Mouse (Mus musculus) layer of hippocampus, adult 11-12 months (tissue): ENCODE data around the gene Crybb2.

Experiments used
- DNase-seq: peaks from one replicate; pipeline ENCODE4 v3.0.0; 2022; ENCODE audit warnings: low spot score

Crybb2 gene

GRCm38 (mm10) chr5:113090750-113091149, 20.8 kb upstream of the Crybb2 start:
- DNase-seq: no peak

- DNase-seq: no peak
Measured at GRCm38 (mm10) chr5:113090077-113090690, 20.3 kb upstream of the Crybb2 start.

- no peak for DNase-seq
Measured at GRCm38 (mm10) chr5:113087465-113087864, 17.5 kb upstream of the Crybb2 start.

- no peak for DNase-seq
Measured at GRCm38 (mm10) chr5:113086990-113087389, 17.1 kb upstream of the Crybb2 start.

- peak; percentile 61 for DNase-seq
Measured at GRCm38 (mm10) chr5:113086439-113086838, 16.5 kb upstream of the Crybb2 start.

DNA sequence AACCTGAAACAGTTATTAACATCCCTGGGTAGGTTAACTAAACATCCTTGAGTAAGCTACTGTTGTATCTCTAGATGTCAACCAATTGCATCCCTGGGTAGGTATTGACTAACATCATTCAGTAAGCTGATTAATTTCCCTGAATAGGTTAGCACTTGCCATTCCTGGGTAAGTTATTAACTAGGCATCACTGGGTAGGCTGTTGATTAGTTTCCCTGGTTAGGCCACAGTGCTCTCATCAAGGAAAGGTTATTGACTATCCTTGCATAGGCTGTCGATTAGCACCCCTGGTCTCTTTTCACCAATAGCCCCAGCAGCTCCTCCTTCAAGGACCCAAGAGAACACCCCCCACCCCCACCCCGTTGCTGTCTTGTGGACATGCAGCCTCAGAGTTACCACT, 16.0 kb upstream of the Crybb2 start:
- DNase-seq: no peak

- DNase-seq: no peak
Measured at GRCm38 (mm10) chr5:113084309-113084708, 14.4 kb upstream of the Crybb2 start.

GRCm38 (mm10) chr5:113082356-113083168, 12.6 kb upstream of the Crybb2 start:
- DNase-seq: no peak

DNA sequence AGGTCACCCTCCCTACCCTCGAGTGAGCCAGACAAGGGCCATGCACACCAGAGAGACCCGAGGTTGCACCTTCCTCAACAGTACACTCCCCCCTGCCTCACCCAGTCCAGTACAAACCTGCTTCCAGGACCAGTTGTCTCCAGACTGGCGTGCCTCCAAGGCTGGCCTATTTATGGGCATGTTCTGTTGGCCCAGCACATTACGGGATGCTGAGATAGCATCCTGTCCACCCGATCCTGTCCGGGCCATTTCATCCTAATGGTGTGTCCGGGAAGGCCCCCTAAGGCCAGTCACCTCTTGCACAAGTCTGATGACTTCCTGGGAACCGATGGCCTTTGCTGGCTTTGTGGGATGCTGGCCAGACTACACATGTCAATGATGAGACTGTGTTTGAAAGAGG, 11.5 kb upstream of the Crybb2 start, which contains the start of gene Crybb3:
Gene Crybb3, minus strand, starts transcription at position 146 of the 400 bp plus-strand sequence.
- no peak for DNase-seq

GRCm38 (mm10) chr5:113081020-113081419, 11.1 kb upstream of the Crybb2 start:
- no peak for DNase-seq

DNA sequence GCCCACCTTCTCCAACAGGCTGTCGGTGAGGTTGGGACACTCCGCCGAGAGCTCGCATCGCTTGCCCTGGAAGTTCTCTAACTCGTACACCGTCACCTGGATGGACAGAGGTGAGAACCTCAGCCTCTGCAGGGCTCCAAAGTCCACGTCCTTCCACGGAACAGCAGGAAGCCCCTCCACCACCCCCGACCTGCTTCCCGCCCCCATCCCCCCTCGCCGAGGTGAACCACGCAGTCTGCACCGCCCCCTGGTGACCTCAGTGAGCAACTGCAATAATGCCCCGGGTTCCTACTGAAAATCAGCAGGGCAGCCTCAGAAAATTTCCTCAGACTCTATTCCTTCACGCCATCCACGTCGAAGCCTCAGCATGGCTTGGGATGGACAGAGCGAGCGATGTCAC, 9.9 kb upstream of the Crybb2 start:
- DNase-seq: no peak

DNA sequence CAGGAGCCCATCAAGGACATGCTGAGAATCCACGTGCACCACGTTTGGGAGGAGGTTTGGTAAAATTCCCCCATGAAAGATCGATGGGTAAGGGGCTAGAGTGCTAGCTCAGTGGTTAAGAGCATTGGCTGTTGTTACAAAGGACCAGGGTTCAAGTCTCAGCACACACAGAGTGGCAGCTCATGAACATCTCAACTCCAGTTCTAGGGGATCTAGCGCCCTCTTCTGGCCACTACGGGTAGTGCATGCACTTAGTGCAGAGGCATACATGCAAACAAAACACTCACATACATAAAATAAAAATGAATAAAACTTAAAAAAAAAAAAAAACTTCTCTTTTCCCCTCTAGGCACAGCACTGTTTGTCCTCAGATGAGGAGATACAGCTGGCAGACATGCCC, 8.8 kb upstream of the Crybb2 start:
- DNase-seq: no peak

DNA sequence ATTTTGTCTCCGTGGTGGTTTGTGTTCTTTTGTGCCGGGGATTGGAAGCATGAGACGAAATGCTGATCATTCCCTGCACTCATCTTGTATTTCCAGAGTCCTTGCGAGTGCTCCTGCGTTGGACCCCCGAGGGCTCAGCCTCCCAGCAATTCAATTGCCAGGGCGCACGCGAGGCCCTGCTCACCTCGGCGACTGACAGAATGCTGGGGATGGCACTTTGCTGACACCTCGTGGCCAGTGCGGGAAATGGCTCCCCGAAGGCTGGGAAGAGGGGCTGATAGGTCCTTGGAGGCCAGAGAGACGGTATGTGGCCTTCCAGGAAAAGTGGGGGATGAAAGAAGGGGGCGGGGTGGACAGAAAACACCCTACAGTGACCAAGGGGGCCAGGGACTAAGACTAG, 15.6 kb downstream of the Crybb2 start:
- DNase-seq: peak; percentile 84

- DNase-seq: no peak
Measured at GRCm38 (mm10) chr5:113050581-113051185, 19.2 kb downstream of the Crybb2 start.

DNA sequence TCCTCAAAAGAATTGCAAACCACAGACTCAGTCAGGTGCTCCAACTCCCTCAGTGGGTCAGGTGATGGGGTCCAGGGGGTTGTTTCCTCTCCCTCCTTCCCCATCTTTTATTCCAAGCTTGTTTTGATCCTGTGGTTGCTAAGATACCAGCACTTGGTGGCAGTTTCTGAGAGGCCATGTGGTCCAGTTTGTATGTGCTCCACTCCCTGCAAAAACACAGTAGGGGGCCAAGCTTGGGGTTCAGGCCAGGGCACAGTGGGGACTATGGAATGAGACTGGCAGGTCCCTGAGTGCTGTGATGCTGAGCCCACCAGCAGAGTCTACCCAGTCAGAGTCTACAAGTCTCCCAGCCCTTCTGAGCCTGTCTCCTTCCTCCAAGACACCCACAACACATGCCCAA, 20.0 kb downstream of the Crybb2 start:
- DNase-seq: peak; percentile 29

DNA sequence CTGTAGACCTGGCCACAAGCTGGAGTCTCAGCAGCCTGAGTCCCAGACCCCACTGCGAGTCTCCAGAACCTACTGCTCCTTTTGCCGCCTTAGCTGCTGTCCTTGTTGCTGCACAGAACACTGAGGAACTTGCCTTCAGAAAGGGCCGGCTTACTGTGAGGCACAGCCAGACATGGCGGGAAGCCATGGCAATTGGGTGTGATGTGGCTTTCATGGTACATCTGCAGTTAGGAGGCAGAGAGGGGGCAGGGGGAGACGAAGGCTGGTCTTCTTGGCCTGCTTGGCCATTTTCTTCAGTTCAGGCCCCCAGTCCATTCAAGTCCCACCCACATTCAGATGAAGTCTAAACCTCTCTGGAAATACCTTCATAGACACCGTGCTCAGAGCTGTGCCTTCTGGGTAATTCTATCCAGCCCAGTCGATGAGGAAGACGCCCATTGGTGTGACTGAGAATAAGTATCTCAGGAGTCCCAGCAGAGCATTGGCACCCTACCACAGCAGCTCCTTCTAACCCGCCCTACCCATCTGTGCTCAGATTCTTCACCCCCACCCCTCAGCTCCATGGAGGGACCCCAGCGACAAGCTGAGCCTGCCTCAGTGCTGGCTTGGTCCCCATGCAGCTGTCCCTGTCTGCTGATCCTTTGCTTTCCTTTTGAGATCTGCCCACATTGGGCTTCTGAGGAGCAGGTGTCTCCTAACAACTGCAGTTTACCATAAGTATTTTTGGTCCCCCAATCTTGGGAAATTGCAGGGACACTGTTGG, 24.2 kb downstream of the Crybb2 start:
- DNase-seq: peak; percentile 35

- DNase-seq: peak; percentile 47
Measured at GRCm38 (mm10) chr5:113043531-113043930, 26.4 kb downstream of the Crybb2 start.

- peak; percentile 72 for DNase-seq
Measured at GRCm38 (mm10) chr5:113041567-113042071, 28.3 kb downstream of the Crybb2 start.

DNA sequence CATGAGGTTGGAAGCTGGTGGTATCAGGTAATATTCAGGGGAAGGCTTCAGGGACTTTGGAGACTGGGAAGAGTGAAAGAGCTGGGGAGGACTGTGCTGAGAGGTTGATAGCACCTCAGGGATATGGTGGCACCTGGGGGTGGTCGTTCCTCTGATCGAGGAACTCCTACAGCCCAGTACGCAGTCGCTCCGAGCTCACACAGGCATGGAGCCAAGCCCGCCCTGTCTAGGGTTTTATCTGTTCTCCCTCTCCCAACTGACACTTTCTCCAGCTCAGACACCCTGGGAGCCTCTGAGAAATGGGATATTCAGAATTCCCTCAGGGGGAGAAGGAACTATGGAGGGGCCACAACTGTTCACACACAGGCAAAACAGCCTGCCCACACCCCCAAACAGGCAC, 29.1 kb downstream of the Crybb2 start:
- DNase-seq: no peak

DNA sequence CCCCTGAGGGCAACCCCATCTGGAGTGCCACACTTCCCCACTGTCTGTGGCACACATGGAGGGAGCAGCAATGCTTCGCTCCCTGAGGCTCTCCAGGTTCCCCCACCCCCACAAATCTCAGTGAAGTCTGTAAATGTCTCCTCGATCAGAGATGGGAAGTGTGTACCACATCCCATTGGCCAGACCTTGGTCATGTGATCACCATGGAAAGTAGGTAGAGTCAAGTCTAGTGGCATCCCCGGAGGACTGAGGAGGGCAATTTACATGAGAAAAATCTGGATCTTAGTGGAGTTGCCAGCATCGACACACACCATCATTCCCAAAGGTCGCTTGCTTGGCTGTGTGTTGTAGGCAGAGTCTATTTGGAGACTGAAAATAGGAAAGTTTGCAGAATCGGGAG, 31.3 kb downstream of the Crybb2 start:
- no peak for DNase-seq

- no peak for DNase-seq
Measured at GRCm38 (mm10) chr5:113035094-113036047, 34.5 kb downstream of the Crybb2 start.
